Mouse (Mus musculus) monocyte, adult 2 months (primary cell): Measurements from ENCODE around the gene Map4k5.

ENCODE experiments used
- DNase-seq, 2 experiments: peaks; one replicate each; pipeline ENCODE4 v3.0.0; 2022; ENCODE audit warnings: low spot score in 2 of 2, low read depth in 1 of 2

Map4k5 gene

GRCm38 (mm10) chr12:69892371-69893251 is at the start of gene Map4k5, which contains the start of gene Atl1:
Gene Map4k5 (minus strand): TSS chr12:69893200.
Gene Atl1 (plus strand): TSS chr12:69892614.
- peak; percentile 34 to 73 for DNase-seq

- no peak for DNase-seq
Measured at GRCm38 (mm10) chr12:69941655-69942329, 48.8 kb upstream of the Map4k5 start.

- no peak for DNase-seq
Measured at GRCm38 (mm10) chr12:69939291-69939690, 46.3 kb upstream of the Map4k5 start.

DNA sequence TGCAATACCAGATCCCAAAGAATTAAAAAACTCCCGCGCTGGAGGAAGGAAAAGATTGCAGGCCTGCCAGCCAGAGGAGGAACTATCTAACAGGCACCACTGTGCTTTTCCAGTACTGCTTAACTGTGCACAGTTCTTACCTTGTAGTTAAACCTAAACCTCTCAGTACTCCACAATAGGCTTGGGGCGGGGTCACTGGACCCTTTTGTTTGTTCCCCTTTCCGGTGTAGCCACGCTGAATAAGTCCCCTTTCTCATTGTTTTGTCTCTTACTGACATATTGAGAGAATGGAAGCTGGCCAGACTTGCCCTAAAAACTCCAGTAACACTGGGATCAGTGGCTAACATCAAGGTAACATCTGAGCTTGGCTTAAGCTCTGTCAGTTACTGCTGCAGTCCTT is 44.7 kb upstream of the Map4k5 start:
- no peak for DNase-seq

DNA sequence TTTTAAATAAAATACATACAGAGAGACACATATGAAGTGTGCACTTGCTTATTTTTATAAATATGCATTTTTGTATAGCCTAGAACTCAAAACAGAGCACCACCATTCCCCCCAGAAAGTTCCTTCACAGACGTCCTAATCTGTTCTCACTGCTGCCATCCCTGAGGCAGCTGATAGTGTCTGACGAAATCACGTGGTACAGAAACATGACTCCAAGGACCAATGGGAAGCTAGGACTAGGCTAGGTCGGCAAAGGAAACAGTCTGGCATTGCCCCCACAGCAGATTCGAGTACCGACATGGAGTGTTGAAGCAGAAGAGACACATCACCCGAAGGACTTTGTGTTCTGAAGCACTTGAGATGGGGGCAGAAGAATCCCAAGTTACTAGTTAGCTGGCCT is 33.7 kb upstream of the Map4k5 start:
- DNase-seq, result no peak

- DNase-seq, result no peak
Measured at GRCm38 (mm10) chr12:69924012-69924411, 31.0 kb upstream of the Map4k5 start.

- no peak for DNase-seq
Measured at GRCm38 (mm10) chr12:69923603-69924002, 30.6 kb upstream of the Map4k5 start.

GRCm38 (mm10) chr12:69923128-69923527 is 30.1 kb upstream of the Map4k5 start:
- DNase-seq, result no peak

DNA sequence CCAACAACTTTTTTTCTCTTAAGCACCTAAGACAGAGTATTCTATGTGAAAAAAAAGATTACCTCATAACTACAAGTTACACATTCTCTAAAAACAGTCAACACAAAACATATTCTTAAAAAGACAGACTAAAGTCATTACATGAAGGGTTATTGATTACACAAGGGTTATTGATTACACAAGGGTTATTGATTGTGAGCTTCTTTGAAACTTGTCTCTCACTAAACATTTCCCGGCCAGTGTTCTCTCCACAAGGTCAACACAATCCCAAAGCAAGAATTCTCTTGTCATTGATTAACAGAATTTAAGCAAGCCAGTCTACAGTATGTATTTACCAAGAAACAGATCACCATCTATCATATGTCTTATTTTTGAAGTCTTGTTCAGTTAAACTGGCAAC is 29.1 kb upstream of the Map4k5 start:
- no peak for DNase-seq

- DNase-seq, result no peak
Measured at GRCm38 (mm10) chr12:69917870-69918269, 24.9 kb upstream of the Map4k5 start.

DNA sequence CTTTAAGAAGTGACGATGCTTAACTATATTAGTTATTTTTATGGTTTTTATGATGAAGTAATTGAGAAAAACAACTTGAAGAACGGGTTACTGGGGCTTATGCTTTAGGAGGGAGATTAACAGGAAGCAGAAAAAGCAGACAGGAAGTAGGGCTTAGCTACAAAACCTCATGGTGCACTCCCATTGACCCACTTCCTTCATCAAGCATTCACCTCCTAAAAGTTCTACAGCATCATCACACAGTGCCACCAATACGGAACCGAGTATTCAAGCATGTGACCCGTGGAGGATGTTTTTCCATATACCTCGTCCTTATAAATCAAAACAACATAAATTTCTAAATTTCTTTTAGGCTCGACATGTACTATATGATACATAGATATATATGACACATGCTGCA is 19.7 kb upstream of the Map4k5 start:
- DNase-seq, result no peak

DNA sequence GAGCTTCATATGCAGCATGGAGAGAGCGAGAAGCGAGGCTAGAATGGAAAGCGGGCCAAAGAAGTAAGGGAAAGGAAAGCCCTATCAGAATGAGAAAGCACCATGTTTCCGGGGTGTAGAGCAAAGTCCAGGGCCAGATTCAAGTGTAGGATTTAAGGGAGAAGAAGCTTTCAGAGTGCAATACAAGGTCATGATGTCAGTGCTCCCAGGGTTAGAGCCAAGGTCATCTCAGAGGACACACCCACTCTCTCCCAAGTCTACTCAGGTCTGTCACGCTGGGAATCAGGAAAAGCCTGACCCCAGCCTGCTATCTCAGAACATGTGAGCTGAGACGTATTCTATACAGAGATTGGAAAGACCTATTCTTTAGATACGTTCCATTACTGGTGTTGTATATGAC is 18.9 kb upstream of the Map4k5 start:
- no peak for DNase-seq

- DNase-seq, result no peak
Measured at GRCm38 (mm10) chr12:69908511-69908900, 15.5 kb upstream of the Map4k5 start.

DNA sequence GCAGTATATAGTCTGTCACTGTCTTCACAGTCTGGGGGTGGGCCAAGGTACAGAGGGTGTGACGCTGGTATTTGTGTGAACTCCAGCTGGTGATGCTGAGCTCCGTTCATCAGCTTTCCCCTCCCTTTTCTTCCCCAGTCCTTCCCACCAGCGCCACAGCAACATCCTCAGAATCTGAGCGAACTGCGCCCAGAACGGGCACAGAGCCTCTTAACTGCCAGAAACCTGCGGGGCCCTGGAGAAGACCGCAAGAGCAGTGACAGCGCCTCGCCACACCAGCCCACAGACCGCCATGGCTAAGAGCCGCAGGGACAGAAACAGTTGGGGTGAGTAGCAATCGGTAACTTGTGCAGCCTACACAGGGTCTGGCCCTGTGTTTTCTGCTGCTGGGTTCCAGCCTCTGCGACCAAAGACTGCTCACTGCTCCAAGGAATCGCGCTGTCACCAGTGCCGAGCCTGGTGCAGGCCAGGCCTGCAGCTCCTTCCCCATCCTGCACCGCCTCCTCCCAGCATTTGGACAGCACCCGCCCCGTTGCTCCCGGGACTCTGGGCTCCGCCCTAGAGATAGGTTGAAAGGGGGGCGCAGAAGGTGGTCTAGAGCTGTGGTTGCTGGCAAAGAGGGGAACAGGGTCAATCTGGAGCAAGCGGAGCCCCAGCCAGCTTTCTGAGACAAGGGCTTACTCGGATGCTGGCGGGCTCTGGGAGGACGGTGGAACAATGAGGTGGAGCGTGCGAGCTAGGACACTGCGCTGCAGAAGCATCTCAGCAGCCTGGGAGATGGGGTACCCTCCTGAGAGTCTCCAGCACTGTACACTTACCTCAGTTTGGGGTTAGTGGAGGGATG is 14.9 kb upstream of the Map4k5 start:
- DNase-seq, result no peak

- DNase-seq, result no peak
Measured at GRCm38 (mm10) chr12:69904991-69905390, 12.0 kb upstream of the Map4k5 start.

DNA sequence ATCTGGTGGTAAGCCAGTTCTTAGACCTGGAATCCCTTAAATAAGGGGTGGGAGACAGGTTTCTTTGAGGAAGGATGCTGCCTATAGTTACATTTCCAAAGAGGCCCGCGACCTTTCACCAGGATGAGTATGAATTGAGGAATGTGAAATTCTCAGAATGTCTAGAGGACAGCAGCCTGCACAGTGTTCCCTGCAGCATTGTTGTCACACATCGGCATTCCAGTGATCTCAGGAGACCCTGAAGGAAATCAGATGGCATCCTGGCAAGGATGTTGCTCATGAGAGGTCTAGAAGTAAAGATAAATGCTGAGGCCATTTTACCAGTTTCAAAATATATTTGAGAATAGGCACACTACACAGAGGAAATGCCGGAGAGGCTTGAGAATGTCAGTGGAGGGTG is 5.1 kb upstream of the Map4k5 start:
- no peak for DNase-seq

GRCm38 (mm10) chr12:69895046-69895445 is 2.0 kb upstream of the Map4k5 start:
- DNase-seq, result no peak

- no peak for DNase-seq
Measured at GRCm38 (mm10) chr12:69893927-69894326, 927 bp upstream of the Map4k5 start.

- DNase-seq, result no peak
Measured at GRCm38 (mm10) chr12:69891721-69892120, 1.3 kb downstream of the Map4k5 start.

- no peak for DNase-seq
Measured at GRCm38 (mm10) chr12:69890476-69890875, 2.5 kb downstream of the Map4k5 start.

DNA sequence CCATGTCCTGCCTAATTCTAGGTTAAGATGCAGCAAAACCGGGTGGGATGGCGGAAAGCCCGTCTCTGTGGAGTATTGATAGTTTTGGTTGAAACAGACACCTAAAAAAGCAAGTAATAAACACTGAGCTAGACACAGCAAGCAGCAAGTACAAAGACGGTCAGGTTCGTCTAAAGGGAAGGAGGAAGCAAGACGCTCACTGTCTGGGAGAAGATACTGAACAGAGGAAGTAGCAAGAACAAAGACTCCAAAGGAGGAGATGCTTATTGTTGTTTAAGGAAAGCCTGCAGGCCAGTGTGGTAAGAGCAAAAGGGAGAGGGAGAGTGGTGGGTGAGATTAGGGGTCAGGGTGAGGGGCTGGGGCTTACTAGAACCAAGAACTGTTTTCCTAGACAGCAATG is 2.9 kb downstream of the Map4k5 start:
- no peak for DNase-seq

GRCm38 (mm10) chr12:69888345-69888744 is 4.7 kb downstream of the Map4k5 start:
- no peak for DNase-seq
